Mouse (Mus musculus): ENCODE results near the gene Ptges. TPM values are rescaled to one million over a fixed set of nuclear protein-coding genes. Genes with fewer than 3 reads are reported as not detected.

Ptges gene
- total RNA-seq (2017) = 0.15 TPM in 1 of 2 replicates, not detected in the other

DNA sequence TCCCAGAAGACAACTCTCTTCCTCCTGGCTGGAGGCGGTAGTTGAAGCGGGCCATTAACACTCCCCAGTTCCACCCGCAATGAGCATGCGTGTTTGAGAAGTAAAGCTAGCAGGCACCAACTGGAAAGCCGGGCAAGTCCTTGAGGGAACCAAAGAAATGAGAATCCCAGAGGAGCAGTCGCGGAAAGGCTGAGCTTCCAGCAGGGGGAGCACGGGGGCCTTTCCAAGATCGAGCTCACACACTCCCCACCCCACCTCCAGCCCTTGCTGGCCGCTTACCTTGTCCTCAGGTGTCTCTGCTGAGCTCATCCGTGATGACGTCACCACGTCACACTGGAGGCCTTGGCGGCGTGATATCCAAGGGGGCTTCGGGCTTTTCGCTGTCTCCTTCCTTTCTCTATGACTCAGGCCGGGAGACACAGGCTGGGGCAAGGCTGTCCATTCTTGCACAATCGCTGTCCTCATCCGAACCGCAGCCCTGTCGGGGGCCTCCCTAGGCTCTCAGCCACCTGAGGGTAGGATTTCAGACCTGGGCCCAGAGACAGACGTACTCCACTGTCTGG is at the start of gene Ptges:
Ptges (minus strand) TSS at position 381 of the 563 bp plus-strand sequence.
- peak; percentile 64 for ATAC-seq (replicated peaks; ENCODE audit: low read depth, poor library complexity, severe bottlenecking)

DNA sequence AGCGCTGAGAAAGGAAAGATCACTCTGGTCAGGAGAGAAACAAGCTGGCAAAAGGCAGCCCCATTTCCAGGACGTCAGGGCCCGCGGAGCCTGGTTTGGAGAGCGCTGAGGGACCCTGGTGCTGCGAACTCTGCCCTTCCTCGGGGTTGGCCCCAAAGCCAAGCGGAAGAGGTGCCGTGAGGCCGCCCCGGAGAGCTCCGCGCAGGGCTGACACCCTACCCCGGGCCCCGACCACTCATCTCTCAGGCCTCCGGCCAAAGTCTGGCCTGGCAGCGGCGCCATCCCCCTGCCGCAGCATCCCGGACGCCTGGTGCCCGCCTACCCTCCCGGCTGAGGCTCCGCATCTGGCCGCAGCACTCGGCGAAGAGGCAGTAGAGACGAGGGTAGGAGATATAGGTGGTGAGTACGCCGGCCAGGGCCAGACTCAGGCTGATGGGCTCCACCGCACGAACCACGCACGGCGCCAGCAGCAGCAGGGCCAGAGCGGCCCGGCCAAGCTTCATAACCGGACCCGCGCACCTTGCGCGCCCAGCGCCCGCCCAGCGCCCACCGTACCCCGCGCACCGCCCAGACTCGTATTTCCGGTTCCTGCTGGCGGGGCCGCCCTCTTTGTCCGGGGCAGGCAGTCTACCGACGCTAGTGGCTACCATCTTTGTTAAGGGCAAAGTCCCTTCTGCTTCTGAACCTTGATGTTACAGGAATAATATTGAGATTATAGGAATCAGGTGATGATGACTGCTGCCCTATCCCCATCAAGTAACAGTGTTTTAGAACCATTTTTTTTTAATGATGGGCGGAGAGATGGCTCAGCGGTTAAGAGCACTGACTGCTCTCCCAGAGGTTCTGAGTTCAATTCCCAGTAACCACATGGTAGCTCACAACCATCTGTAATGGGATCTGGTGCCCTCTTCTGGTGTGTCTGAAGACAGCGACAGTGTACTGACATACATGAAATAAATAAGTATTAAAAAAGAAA is 38.0 kb upstream of the Ptges start, which contains the start of gene Tor1a:
Tor1a (minus strand) TSS at position 582 of the 976 bp plus-strand sequence.
- peak; percentile 89 for ATAC-seq (replicated peaks; ENCODE audit: low read depth, poor library complexity, severe bottlenecking)

DNA sequence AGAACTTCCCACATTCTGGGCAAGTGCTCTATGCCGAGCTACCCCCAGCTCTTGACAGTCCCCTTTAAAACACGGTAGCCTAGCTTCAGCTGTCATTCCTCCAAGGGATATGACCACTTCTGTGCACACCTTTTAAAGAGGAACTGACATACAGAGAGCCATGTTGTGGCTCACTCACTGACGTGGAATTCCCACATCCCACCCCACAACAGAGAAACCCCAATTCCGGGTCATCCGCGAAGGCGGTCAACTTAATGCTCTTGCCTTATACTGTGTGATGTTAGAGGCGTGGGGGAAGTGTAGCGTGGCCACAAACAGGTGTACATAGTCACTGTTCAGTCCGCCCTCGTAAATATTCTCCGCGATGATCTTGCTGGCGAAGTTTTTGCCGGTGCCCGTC is 37.2 kb upstream of the Ptges start:
- peak; percentile 45 for ATAC-seq (replicated peaks; ENCODE audit: low read depth, poor library complexity, severe bottlenecking)

DNA sequence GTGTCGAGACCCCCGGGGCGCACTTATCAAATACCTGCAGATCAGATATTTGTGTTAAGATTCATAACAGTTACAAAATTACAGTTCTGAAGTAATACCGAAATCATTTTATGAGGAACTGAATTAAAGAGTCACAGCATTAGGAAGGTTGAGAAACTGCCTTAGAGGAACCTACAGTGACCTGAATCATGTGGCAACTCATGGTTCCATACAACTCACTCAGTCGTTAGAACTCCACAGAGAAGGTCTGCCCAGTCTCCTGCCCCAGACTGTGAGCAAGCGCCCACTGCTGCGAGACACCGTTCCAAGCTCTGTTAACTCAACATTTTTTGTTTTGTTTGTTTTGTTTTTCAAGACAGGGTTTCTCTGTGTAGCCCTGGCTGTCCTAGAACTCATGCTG is 36.0 kb upstream of the Ptges start:
- no peak for ATAC-seq (replicated peaks; ENCODE audit: low read depth, poor library complexity, severe bottlenecking)

DNA sequence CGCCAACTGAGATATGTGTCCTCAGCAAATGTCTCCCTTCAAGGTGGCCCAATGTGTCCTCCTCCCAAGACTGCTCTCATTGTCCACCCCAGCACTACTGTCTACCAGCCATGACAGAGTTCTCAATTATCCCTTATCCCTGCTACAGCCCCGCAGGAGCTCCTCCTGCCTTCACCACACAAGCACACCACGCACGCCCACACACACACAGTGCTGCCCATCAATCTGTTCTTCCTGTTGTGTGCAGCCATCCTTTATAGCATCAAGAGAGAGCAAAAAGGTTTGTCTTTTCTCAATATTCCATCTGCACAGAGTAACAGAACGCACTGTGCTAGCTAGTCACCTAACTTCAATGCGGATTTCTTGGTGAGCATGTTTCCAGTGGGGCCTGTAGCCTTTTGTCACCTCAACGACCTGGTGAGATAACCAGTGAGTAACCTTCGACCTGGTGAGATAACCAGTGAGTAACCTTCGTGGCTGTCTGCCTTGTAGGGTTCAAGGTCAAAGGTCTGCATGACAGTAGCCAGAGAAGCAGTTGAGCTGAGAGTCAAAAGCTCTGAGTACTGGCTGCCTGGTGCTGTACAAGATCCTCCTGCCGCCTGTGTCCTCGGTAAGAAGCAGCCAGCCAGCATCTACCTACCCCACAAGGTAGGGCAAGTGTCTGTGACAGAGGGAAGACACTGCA is 33.0 kb upstream of the Ptges start:
- ATAC-seq (replicated peaks; ENCODE audit: low read depth, poor library complexity, severe bottlenecking) = no peak

DNA sequence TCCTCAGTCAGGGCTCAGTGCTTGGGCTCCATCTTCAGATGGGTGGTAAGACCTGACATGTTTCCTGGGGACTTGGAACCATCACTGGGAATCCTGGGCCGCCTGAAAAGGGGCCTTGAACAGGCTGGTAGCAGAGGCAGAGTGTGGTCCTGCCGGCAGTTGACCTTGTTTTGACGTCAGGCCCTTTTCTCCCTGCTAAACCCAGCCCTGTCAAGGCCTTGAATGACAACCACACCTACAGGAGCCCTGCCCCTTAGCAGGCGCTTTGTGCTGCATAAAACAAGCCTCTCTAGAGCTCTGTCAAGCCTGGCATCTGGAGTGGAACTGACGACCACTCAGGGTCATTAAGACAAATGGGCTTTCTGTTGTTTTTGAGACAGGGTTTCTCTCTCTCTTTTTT is 30.2 kb upstream of the Ptges start:
- ATAC-seq (replicated peaks; ENCODE audit: low read depth, poor library complexity, severe bottlenecking) = no peak

DNA sequence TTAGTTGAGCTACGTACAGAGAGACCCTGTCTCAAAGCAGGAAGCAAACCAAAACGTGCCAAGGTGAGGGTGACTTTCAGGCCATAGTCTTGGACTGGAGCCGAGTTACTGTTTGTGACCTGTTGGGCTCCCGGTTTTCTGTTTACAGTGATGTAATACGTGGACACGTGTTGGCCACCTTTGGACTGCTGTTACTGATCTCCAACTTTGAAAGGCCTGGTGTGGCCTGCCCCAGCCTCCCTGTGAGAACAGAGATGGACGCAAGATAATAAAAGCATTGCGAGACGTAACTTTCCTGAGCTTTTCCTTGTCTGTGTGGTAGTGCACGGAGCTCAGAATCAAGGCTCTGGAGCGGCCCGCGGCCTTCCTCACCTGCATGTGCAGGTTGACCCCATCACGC is 29.1 kb upstream of the Ptges start:
- no peak for ATAC-seq (replicated peaks; ENCODE audit: low read depth, poor library complexity, severe bottlenecking)

DNA sequence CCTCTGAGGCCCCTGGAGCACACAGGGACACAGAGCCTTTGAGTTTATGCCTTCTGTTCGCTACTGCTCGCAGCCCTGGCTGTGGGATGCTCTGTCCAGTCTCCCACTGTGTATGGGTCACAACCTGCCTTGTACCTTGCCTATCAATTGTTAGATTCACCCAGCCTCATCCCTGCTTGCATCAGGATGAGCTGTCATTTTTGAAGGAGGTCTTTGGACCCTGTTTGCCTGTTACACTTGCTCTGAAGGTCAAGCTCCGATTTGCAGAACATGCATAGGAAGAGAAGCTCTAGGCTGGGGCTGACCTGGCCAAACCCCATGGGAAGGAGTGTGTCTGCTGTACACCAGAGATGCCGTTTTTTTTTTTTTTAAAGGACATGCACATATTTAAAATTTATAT is 27.8 kb upstream of the Ptges start:
- ATAC-seq (replicated peaks; ENCODE audit: low read depth, poor library complexity, severe bottlenecking) = no peak

DNA sequence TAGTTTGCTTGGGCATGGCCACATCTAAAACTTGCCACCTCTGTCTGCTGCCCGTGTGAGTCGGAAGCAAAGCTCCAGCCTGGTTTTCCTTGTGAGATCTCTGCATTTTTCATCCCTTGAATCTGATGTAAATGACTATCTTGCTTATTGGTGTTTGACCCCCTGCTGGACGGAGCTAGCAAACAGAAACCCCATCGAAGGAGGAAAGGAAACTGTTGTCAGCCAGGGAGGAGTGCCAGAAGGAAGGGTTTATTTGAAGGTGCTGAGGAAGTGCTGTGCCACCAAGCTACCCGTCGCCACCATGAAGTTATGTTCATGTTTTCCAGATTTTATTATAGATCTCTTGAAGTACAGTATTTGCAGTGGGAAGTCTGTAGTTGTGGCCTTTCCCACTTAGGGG is 25.1 kb upstream of the Ptges start:
- peak; percentile 48; the same call in 1 of the 2 replicates for ATAC-seq (replicated peaks; ENCODE audit: low read depth, poor library complexity, severe bottlenecking)

DNA sequence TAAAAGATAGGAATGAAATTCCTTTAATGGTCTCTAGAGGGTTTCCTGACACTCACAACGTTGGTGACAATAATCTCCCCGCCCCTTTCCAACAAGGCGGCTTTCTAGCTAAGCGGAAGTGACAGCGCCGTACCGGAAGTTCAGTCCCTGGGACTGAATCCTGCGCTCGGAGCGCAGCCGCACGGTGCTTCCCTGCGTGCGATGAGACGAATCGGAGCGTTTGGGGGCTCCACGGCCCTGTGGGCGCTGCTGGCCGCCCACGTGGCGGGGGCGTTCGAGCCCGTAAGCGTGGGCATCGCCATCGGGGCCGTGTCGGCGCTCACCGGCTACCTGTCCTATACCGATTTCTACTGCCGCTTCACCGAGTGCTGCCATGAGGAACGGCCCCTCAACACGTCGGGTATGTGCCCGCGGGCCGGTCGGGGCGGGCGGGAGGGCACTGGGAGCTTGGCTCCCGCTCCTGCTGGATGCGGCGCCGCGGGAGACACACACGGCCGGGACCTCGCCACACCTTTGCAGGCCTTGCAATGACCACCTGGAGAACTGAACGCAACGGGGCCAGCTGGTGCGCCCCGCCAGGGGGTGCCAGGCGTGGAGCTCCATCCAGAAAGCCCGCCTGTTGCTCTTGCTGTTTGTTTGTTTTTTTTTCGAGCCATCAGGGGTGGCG is 23.3 kb upstream of the Ptges start, which contains the start of gene Tor1b:
Tor1b (plus strand) TSS at position 136 of the 667 bp plus-strand sequence.
- peak; percentile 96 for ATAC-seq (replicated peaks; ENCODE audit: low read depth, poor library complexity, severe bottlenecking)

DNA sequence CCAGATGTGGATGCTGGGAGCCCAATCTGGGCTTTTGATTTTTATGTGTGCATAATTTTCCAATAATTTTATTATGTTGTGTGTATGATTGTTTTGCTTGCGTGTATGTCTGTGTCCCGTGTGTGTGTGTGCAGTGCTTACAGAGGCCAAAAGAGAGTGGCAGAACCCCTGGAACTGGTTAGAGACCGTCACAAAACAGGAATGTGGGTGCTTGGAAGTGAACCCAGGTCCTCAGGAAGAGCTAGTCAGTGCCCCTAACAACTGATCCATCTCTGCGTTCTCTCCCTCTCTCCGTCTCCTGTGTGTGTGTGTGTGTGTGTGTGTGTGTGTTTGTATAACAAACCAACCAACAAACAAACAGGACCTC is 22.8 kb upstream of the Ptges start:
- no peak for ATAC-seq (replicated peaks; ENCODE audit: low read depth, poor library complexity, severe bottlenecking)

DNA sequence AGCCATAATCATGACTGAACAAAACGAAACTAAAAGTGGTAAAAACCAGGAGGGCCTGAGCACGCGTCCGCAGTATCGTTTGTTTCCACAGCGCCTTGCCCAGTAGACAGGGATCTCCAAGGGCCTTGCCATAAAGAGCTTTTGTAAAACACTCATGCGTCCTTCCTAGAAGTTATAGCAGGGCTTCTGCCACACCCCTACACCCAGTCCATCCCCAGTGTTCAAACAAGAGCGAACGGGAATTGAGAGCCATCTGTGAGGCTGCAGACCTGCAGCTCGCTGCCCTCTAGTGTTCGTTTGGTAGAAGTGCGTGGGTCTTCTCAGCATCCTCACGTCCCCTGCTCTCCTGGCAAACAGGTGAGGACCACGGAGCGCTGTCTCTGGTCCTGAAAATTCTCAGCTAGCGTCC is 12.9 kb upstream of the Ptges start:
- ATAC-seq (replicated peaks; ENCODE audit: low read depth, poor library complexity, severe bottlenecking) = peak; percentile 98

DNA sequence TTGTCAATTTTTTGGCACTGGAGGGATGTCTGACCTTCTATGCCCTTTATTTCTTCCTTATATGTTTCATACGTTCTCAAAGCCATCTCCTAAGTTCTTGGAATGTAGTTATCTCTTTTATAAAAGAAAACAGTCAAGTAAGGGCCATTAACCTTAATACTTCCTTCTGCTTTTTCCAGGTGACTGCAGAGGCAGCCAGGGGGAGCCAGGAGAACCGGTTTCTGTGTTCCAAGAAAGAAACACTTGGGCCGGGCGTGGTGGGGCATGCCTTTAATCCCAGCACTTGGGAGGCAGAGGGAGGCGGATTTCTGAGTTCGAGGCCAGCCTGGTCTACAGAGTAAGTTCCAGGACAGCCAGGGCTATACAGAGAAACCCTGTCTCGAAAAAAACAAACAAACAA is 12.5 kb upstream of the Ptges start:
- ATAC-seq (replicated peaks; ENCODE audit: low read depth, poor library complexity, severe bottlenecking) = 0 out of 2 replicates have a peak, but pooled peaks have one; percentile 34

DNA sequence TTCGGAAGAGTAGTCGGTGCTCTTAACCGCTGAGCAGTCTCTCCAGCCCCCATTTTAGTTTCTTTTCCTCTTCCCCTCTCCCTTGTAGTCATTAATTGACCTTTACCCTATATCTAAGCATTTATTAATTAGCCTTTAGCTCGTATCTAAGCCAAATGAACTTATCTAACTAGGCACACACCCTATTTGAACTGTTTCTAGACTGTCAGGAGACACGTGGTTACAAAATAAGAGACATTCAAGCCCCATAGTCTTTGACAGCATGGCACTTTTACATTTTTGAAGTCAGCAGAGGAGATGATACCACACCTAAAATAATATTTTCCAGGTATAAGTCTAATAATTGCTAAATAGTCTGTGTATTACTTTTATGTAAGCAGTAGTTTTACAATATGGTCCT is 11.9 kb upstream of the Ptges start:
- ATAC-seq (replicated peaks; ENCODE audit: low read depth, poor library complexity, severe bottlenecking) = no peak

DNA sequence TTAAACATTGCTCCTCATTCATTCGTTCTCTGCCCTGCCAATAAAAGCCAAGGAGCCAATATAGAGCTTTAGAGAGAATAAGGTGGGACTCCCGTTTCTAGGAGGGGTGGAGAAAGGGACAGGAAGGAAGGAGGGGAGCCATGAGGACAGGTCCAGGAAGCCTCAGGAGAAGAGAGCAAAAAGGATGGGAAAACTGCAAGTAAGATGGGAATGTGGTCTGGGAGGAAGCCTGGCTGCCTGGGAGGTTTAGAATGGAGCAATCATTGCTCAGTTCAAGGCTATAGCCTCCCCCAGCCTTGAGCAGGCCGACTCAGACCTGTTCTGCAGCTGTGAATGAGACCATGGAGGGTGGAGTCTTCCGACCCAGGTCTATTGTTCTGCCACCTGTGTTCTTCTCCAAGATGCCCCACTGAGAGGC is 8.9 kb upstream of the Ptges start:
- no peak for ATAC-seq (replicated peaks; ENCODE audit: low read depth, poor library complexity, severe bottlenecking)

DNA sequence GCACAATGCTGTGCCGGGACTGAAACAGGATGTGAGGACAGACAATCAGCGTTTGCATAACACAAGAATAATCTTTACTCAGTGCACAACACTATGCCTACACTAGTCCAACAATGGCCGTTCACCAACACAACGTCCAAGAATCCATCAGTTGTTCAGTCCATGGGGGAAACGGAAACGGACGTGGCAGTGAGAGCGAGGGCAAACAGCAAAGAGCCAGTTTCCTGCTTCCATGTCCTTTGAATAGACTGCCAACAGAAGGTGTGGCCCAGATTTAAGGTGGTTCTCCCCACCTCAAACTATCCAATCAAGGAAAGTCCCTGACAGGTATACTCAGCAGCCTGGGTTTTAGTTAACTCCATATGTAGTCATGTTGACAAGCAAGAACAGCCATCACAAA is 8.1 kb upstream of the Ptges start:
- ATAC-seq (replicated peaks; ENCODE audit: low read depth, poor library complexity, severe bottlenecking) = no peak

DNA sequence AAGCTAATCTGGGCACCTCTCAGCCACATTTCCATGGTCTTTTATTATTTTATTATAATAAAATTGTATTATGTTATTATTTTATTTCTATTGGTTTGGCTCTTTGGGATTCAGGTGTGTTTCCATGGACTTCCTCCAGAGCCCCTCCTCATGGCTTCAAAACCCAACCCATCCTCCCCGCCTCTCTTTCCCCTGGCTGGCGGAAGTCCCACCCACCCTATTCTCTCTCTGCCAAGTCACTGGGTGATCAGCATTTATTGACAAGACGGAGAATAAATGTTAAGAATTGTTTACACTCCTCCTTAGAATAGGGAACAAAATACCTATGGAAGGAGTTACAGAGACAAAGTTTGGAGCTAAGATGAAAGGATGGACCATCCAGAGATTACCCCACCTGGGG is 7.1 kb upstream of the Ptges start:
- no peak for ATAC-seq (replicated peaks; ENCODE audit: low read depth, poor library complexity, severe bottlenecking)

DNA sequence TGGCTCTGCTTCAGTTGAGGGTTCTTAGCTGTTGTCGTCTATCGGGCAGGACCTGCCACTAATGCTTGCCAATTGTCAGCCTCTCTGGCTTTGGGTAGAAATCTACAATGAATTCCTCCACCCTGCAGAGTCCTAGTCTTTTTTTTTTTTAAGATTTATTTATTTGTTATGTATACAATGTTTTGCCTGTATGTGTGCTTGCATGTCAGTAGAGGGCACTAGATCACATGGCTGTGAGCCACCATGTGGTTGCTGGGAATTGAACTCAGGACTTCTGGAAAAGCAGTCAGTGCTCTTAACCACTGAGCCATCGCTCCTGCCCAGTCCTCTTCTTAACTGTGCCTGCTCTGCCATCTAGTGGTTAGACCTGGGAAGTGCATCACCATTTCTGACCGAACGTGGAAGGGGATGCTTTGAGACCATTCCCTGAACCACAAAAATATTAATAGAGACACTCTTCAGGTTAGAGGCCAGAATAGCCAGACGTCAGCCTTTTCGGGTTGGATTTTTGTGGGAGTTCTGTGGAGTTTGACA is 4.3 kb upstream of the Ptges start:
- peak; percentile 75 for ATAC-seq (replicated peaks; ENCODE audit: low read depth, poor library complexity, severe bottlenecking)

DNA sequence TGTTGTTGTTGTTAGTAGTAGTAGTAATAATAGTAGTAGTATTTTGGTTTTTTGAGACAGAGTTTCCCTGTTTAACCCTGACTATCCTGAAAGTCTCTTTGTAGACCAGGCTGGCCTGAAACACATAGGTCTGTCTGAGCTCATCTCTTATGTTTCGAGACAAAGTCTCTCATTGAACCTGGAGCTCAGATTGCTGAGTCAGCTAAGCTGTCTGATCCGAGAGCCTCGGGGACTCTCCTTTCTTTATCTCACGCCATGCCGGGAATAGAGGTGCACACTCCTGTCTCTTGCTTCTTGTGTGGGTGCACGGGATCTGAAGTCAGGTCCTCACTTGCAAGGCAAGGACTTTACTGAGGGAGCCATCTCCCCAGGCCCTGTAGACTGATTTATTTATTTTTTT is 3.4 kb upstream of the Ptges start:
- ATAC-seq (replicated peaks; ENCODE audit: low read depth, poor library complexity, severe bottlenecking) = no peak

DNA sequence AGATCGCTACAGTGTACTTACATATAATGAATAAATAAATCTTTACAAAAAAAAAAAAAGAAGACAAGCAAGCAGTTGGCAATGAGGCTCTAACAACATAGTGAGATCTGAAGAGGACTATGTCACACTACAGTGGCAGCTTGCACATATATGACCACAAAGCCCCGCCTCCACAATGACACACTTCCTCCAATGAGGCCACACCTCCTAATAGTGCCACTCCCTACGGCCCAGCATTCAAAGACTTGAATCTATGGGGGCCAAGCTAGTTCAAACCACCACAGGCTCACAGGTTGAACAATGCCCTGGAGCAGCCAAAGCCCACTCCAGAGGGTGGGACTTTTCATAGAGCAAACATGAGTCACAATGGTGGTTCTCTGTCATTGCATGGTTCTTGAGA is 2.3 kb upstream of the Ptges start:
- no peak for ATAC-seq (replicated peaks; ENCODE audit: low read depth, poor library complexity, severe bottlenecking)

Data from common myeloid progenitor, adult 5-6 weeks (primary cell).